Mouse (Mus musculus): ENCODE data around the gene Gm13276.

Gm13276 gene

DNA sequence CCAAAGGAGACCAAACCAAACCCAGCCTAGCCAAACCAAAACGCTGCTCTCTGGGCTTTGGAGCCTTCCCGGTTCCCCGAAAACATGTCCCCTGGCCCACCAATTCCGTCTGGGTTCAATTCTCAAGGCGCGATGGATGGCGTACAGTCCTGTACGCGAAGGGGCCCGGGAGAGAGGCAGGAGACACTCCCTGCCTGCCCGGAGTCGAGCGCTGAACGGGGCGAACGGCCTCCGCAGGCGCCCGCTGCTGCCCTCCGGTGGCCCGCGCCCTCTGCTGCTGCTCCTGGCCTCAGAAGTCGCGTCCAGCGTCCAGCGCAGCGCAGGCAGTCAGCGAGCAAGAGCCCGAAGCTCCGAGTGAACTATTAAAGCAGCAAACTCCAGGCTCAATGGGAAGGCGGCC is 3.2 kb upstream of the Gm13276 start:
- 0% methylated on average over 4 of the region's 31 CpGs for WGBS

DNA sequence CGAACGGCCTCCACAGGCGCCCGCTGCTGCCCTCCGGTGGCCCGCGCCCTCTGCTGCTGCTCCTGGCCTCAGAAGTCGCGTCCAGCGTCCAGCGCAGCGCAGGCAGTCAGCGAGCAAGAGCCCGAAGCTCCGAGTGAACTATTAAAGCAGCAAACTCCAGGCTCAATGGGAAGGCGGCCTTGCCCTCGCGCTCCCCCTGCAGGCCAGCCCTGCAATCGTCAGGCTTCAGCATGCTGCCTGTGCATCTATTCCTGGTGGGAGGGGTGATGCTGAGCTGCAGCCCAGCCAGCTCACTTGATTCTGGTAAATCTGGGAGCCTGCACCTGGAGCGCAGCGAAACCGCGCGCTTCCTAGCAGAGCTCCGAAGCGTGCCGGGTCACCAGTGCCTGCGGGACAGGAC is 2.9 kb downstream of the Gm13276 start, which contains the start of gene Gm13277:
Gene Gm13277 (plus strand): TSS at position 231 of the 400 bp plus-strand sequence.
- 0% methylated on average over 6 of the region's 28 CpGs for WGBS

GRCm38 (mm10) chr4:88791250-88791649 is 5.7 kb downstream of the Gm13276 start, which contains the start of gene Gm13278:
Gene Gm13278 (plus strand): TSS chr4:88791550.
- no CpG with 5 or more reads among the region's 28 CpGs for WGBS

DNA sequence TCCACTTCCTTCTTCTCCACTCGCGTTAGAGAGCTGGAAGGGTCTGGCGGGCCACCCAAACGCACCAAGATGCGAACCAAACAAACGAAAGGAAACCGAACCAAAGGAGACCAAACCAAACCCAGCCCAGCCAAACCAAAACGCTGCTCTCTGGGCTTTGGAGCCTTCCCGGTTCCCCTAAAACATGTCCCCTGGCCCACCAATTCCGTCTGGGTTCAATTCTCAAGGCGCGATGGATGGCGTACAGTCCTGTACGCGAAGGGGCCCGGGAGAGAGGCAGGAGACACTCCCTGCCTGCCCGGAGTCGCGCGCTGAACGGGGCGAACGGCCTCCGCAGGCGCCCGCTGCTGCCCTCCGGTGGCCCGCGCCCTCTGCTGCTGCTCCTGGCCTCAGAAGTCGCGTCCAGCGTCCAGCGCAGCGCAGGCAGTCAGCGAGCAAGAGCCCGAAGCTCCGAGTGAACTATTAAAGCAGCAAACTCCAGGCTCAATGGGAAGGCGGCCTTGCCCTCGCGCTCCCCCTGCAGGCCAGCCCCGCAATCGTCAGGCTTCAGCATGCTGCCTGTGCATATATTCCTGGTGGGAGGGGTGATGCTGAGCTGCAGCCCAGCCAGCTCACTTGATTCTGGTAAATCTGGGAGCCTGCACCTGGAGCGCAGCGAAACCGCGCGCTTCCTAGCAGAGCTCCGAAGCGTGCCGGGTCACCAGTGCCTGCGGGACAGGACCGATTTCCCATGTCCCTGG is 8.6 kb downstream of the Gm13276 start, which contains the start of gene Gm13275:
Gene Gm13275 (plus strand): TSS at position 552 of the 740 bp plus-strand sequence.
- 0% methylated on average over 13 of the region's 52 CpGs for WGBS

- WGBS = no CpG with 5 or more reads among the region's 28 CpGs
Measured at GRCm38 (mm10) chr4:88797097-88797496, 11.6 kb downstream of the Gm13276 start, which contains the start of gene Gm13279. Gene Gm13279 (plus strand): TSS chr4:88797397.

DNA sequence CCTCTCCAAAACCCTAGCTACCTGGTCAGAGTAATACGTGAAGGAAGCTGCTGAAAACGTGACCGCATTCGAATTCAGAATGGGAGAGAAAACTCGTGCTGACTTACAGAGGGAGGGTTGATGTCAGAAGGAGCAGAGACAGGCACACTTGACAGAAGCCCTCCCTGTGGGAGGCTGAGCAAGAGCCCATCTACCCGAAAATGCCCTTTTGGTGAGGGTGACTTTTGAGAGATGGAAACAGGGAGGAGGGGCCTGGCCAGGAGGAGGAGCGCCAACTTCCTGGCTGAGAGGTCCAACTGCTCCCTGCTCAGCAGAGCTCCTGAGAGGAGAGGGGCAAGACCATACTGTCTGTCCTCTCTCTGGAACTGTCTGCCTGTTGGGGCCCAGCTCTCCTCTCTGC is 13.9 kb downstream of the Gm13276 start, which contains the start of gene Gm13285:
Gene Gm13285 (plus strand): TSS at position 301 of the 400 bp plus-strand sequence.
- WGBS = 19% methylated on average over 6 of the region's 7 CpGs

DNA sequence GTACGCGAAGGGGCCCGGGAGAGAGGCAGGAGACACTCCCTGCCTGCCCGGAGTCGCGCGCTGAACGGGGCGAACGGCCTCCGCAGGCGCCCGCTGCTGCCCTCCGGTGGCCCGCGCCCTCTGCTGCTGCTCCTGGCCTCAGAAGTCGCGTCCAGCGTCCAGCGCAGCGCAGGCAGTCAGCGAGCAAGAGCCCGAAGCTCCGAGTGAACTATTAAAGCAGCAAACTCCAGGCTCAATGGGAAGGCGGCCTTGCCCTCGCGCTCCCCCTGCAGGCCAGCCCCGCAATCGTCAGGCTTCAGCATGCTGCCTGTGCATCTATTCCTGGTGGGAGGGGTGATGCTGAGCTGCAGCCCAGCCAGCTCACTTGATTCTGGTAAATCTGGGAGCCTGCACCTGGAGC is 17.4 kb downstream of the Gm13276 start, which contains the start of gene Gm13287:
Gene Gm13287 (plus strand): TSS at position 301 of the 400 bp plus-strand sequence.
- WGBS = no CpG with 5 or more reads among the region's 29 CpGs

- no CpG with 5 or more reads among the region's 8 CpGs for WGBS
Measured at GRCm38 (mm10) chr4:88805231-88805630, 19.7 kb downstream of the Gm13276 start, which contains the start of gene Gm13288. Gene Gm13288 (plus strand): TSS chr4:88805531.

GRCm38 (mm10) chr4:88805761-88806160 is 20.3 kb downstream of the Gm13276 start:
- 0% methylated on average over 13 of the region's 34 CpGs for WGBS

GRCm38 (mm10) chr4:88815928-88816327 is 30.4 kb downstream of the Gm13276 start, which contains the start of gene Ifna7:
Gene Ifna7 (plus strand): TSS chr4:88816228.
- 64% methylated on average over 3 of the region's 3 CpGs for WGBS

GRCm38 (mm10) chr4:88819659-88820058 is 34.1 kb downstream of the Gm13276 start, which contains the start of gene Ifna11:
Gene Ifna11 (plus strand): TSS chr4:88819959.
- 90% methylated on average over 1 of the region's 1 CpGs for WGBS

GRCm38 (mm10) chr4:88822995-88823394 is 37.5 kb downstream of the Gm13276 start:
- WGBS = 21% methylated on average over 4 of the region's 4 CpGs

GRCm38 (mm10) chr4:88827116-88827515 is 41.6 kb downstream of the Gm13276 start, which contains the start of gene Ifna6:
Gene Ifna6 (plus strand): TSS chr4:88827416.

GRCm38 (mm10) chr4:88830523-88830922 is 45.0 kb downstream of the Gm13276 start:
- 21% methylated on average over 4 of the region's 4 CpGs for WGBS

GRCm38 (mm10) chr4:88835225-88835624 is 49.7 kb downstream of the Gm13276 start, which contains the start of gene Ifna5:
Gene Ifna5 (plus strand): TSS chr4:88835525.
- 88% methylated on average over 1 of the region's 1 CpGs for WGBS
